Mouse (Mus musculus) layer of hippocampus, adult 8-10 months (tissue): Measurements from ENCODE around the gene Nanog. TPM values are rescaled to one million over a fixed set of nuclear protein-coding genes. Genes with fewer than 3 reads are reported as not detected.
"Not testable (repeated sequence)": the region's sequence is repeated elsewhere in the genome, so short reads cannot be mapped to it uniquely, and the experiment has no call there.

Source experiments
- DNase-seq, 2 experiments: peaks; one replicate each; pipeline ENCODE4 v3.0.0; 2022; ENCODE audit warnings: low spot score in 2 of 2
- total RNA-seq, 4 experiments: library from RNA; stranded (reverse); gene quantifications; 2 replicates each; pipeline ENCODE4 v1.2.4; 2022

Nanog gene
- total RNA-seq = under 1 TPM in 1 of 4 experiments, not detected in 3; 0.18 TPM

DNA sequence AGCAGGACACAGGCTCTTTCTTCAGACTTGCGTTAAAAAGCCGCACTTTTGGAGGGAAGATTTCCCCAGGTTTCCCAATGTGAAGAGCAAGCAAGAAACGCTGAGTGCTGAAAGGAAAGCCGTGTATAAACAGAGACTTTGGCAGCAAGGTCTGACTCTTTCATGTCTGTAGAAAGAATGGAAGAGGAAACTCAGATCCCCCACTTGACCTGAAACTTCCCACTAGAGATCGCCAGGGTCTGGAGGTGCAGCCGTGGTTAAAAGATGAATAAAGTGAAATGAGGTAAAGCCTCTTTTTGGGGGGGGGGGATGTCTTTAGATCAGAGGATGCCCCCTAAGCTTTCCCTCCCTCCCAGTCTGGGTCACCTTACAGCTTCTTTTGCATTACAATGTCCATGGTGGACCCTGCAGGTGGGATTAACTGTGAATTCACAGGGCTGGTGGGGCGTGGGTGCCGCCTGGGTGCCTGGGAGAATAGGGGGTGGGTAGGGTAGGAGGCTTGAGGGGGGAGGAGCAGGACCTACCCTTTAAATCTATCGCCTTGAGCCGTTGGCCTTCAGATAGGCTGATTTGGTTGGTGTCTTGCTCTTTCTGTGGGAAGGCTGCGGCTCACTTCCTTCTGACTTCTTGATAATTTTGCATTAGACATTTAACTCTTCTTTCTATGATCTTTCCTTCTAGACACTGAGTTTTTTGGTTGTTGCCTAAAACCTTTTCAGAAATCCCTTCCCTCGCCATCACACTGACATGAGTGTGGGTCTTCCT is at the start of gene Nanog:
Gene Nanog, plus strand, starts transcription at position 454 of the 765 bp plus-strand sequence.
- no peak for DNase-seq

DNA sequence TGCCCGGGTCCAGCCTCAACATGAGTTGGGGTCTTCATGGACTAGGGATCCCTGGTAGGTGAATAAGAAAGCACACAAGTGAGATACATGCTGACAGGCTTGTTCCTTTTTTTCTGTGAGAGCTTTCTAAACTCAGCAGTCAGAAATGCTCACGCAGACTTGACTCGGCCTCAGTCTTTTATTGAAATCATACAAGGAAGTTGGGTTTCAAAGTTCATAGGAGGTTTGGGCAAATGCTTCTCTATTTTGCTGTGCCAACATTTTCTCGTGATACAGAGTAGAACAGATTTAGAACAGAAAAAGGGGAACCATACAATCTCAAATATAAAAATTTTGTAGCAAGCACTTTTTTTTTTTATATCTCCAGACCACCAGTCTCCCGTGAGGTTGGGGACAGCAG is 49.7 kb upstream of the Nanog start:
- no peak for DNase-seq

DNA sequence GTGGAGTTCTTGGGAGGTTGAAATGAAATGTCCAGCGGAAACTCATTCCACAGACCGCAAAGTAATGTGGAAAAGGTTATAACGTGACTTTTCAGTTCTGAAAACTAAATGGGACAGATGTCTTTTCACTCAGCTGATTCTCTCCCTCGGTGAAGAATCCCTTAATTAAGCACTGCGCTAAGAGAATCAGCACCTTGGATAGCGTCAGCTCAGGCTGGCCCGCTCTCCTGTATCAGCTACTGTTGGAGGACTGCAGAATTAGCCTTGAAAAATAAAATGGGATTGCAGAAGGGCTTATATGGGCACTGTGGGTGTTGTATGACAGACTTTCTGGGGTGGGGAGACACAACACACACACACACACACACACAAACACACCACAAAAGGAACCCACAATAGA is 47.7 kb upstream of the Nanog start:
- no peak for DNase-seq

GRCm38 (mm10) chr6:122660601-122661379 is 46.5 kb upstream of the Nanog start:
- DNase-seq = peak in 1 of 2 experiments; percentile 60

DNA sequence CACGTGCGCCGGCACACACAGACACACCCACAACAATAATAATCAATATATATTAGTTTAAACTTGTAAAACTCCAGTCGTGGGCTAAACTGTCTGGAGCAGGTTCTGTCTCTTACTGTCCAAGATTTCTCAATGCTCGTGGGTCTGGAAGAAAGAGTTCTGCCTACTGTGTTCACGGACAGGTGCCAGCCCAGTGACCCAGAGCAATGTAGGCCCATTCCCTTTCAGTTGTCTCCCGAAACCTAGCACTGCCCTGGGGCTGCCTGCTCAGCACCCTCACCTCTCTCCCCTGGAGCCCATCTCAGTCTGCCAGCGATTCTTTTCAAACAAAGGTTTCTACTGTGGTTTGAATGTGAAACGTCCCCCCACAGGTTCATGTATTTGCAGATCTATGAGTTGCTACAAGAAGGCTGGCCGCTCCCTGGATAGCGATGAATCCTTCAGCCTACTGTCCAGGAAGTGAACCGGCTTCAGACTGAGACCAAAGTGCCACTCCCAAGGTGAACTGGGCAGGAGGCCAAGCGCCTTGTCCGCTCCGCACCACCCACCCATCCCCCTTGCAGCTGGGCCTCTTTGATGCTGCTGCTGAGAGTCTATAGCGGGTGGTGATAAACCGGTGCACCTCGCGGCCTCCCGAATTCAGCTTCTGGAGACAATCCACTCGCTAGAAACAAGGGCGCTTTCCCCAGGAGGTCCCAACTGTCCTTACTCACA is 44.6 kb upstream of the Nanog start:
- no peak for DNase-seq

GRCm38 (mm10) chr6:122663596-122664206 is 43.6 kb upstream of the Nanog start:
- no peak for DNase-seq

DNA sequence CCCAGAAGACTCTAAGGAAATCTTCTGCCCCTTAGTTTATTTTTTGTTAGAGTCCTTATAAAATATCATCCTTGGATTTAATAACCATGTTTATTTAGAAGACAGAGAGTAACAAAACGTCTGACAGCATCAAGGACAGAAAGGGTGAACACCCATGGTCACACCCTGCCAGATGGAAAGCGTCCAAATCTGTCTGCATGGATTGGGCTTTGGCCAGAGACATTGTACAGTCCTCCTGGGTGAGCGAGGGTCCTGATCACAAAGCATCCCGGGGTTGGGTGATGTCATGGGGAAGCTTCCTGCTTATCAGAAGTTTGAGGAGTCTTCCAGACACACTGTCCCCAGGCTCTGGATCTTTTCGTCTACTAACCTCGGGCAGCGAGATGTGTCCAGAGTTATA is 41.4 kb upstream of the Nanog start:
- no peak for DNase-seq

DNA sequence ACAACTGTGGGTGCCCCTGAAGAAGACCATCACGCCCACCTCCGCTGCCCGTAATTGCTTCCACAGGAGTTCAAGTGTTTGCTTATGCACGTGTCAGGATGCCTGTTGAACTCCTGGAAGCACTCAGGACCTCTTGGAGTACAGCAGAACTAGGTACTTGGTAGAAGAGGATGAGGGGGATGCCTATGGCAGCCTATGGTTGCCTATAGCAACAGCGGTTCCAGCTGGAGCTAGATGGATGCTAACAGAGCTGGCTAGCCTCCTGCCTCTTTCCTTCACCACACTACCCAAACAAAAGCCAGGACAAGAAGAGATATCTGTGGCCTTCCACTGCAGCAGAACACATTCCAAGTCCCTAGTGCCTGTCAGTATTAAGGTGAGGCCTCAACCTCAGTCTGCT is 39.6 kb upstream of the Nanog start:
- no peak for DNase-seq

DNA sequence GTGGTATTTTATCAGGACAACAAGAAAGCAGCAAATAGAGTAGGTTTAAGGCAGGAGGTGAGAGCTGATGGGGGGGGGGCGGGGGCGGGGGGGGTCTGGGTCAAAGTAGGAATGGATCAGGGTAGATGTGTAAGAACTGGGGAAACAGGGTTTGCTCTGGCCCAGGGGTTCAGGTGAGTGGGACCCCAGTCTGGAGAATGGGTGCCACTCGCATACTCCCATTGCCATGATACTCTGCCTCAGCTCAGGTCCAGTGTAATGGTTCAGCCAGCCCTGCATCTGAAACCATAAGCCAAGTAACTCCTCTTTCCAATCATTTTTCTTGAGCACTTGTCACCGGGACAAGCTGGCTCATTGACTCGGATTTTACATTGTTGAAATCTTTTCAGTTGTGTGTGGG is 38.5 kb upstream of the Nanog start:
- DNase-seq = no peak

GRCm38 (mm10) chr6:122669406-122670200 is 37.7 kb upstream of the Nanog start:
- peak; percentile 95 to 100 for DNase-seq

DNA sequence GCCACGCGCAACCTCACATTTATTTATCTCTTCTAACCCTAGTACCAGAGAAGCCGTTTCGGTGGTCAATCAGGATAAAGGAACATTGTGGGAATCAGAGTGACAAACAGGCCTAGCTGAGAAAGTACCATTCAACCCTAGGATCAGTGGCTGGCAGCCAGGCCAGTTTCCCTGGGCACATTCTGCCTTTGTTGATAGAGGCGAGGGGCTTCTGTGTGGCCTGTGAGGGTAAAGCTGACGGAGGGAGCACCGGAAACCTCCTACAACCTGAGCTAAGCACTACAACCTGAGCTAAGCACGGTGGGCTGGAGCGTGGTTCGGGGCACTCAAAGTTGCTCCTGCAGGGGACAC is 37.1 kb upstream of the Nanog start:
- DNase-seq = no peak

DNA sequence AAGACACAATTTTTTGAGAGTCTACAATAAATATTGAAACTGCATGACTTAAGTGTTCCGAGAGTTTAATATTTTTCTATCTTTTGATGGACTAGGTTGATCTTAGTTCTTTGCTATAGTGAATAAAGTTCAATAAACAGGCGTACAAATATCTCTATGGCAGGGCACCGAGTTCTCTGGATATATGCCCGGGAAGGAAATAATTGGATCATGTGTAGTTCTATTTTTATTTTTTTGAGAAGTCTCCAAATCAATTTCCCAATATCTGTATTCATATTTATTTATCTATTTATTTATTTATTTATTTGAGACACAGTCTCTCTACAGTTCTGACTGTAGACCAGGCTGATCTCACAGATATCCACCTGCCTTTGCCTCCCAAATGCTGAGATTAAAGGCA is 36.4 kb upstream of the Nanog start:
- no peak for DNase-seq

DNA sequence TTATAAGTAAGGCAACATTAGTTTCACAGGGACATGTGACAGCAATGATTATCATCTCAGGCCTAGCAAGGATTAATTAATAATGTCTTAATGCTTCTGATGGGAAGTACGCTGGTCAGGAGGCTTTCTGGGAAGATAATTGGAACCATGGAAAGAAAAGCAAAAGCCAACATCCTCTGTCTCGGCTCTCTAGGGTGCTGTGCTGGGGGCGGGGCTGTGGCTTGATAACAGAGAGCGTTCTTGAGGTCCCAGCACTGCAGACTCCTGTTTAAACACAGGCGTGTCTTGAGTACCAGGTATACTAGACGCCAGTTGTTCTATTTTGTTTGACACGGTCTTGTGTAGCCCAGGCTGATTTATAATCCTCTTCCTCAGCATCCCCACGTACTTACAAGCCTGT is 34.5 kb upstream of the Nanog start:
- DNase-seq = no peak

DNA sequence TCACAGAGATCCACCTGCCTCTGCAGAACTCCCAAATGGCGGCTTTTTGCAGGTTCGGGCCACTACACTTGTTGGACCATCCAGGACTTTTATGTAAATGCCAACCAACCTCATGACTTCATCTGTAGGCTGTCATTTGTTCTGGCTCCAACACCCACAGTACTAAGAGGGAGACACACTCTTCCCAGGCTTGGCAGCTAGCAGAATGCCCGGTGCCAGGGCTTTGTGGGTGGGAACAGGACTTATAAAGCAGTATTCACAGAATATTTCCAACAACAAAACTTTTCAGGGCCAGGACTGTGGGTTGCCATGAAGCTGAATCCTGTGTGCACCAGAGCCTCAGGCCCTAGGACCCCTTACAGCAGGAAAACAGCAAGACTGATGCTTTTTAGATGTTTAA is 24.6 kb upstream of the Nanog start:
- peak; percentile 63 to 74 for DNase-seq

- DNase-seq = no peak
Measured at GRCm38 (mm10) chr6:122686709-122687108, 20.6 kb upstream of the Nanog start.

GRCm38 (mm10) chr6:122689411-122690055 is 17.8 kb upstream of the Nanog start:
- DNase-seq = no peak

DNA sequence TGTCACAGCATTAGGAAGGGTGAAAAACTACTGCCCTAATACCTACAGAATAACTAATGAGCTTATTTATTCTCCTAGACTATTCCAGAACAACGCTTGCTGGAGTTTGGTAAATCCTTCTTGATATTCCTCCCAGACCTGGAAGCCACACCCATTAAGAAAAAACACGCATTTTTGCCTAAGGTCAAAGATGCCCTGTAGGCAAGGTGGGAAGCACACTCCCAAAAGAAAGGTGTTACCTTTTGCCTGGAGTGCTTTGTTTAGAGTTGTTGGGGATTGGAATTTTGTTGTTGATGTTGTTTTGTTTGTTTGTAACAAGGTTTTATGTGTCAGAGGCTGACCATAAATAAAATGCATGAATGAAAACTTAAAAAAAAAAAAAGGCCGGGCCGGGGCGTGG is 17.2 kb upstream of the Nanog start:
- DNase-seq = no peak

DNA sequence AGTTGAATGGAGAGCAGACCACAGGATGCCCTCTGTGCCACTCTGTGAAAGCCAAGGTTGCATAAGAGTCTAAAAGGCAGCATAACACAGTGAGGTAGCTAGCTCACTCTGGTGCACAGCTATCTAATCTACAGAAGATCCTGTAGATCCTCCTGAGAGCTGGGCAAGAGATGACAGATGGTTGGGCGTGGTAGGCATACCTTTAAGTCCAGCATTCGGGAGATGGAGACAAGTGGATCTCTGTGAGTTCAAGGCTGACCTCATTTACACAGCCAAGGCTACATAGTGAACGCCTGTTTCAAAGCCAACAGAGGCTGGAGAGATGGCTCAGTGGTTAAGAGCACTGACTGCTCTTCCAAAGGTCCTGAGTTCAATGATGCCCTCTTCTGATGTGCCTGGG is 11.9 kb upstream of the Nanog start:
- no peak for DNase-seq

DNA sequence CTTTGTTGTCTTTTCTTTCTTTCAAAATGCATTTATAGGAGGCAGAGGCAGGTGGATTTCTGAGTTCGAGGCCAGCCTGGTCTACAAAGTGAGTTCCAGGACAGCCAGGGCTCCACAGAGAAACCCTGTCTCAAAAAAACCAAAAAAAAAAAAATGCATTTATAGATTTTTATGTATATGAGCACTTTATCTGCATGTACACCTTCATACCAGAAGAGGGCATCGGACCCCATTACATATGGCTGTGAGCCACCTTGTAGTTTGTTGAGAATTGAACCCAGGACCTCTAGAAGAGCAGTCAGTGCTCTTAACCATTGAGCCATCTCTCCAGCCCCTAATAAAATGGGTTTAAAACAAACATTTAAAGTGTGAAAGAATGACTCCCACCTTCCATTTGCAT is 7.7 kb upstream of the Nanog start:
- DNase-seq = not testable (repeated sequence)

DNA sequence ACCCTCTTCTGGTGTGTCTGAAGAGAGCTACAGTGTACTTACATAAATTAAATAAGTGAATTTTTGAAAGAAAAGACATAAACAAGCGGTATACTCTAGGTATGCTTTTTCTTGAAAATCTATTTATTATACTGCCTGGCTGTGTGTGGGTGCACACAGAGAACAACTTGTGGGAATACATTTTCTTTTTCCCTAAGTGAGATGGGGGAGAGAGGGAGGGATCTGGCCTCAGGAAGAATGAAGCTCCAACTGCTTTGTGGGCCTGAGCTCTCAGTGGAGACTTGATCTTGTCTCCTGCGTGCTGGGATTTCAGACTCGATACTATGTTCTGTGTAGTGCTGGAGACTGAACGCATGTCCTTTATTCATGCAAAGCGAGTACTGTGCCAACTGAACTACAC is 5.5 kb upstream of the Nanog start:
- no peak for DNase-seq
